Mouse (Mus musculus) left cerebral cortex, postnatal 10 days (tissue): ENCODE measurements around the gene Crebzf. TPM values are rescaled to one million over a fixed set of nuclear protein-coding genes. Genes with fewer than 3 reads are reported as not detected.

Experiments used
- DNase-seq, 2 experiments: peaks; one replicate each; pipeline ENCODE4 v3.0.0; 2021 to 2022; ENCODE audit warnings: low spot score in 2 of 2, mixed read lengths in 1 of 2; ENCODE audit errors: extremely low spot score in 1 of 2
- intact Hi-C: fragments of 180-260 bp; cut with DNase I; formaldehyde crosslinking; loops from one replicate; pipeline ENCODE4 v1.15.1; 2025
- total RNA-seq, 2 experiments: library from RNA; stranded (reverse); gene quantifications; 2 replicates each; pipeline ENCODE4 v1.2.3; 2021

Gene Crebzf
- 10 to 100 TPM; 72.9 to 78.2 TPM for total RNA-seq

GRCm38 (mm10) chr7:90442518-90443080 is at the start of gene Crebzf:
Gene Crebzf (plus strand): TSS chr7:90442729.
- peak; percentile 96 to 98 for DNase-seq
- intact Hi-C loops, result no loop called here

- DNase-seq, result no peak
- intact Hi-C loops, result no loop called here
Measured at GRCm38 (mm10) chr7:90395073-90395472, 47.5 kb upstream of the Crebzf start.

- intact Hi-C loops, result no loop called here
- DNase-seq, result no peak
Measured at GRCm38 (mm10) chr7:90395928-90396327, 46.6 kb upstream of the Crebzf start.

DNA sequence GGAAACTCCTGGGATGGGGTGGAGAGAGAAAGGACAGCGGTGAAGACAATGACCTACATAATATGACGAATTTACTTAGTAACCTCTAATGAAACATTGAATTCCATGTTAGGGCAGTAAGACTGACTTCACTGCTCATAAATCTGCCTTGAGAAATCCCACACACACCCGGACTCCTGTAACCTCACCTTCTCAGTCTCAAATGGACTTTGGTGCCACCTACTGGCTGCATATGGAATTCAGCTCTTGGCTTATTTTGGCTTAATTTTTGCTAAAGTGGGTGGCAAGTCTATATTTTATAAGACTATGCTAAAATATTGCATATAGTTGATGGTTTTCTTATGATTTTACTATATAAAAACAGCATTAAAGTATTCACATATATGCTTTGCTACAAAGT is 32.6 kb upstream of the Crebzf start:
- intact Hi-C loops, result loop anchor here (10.0 kb wide), 1 partner anchor 415 kb away; no protein-coding TSS in a partner anchor
- DNase-seq, result peak in 1 of 2 experiments; percentile 53

DNA sequence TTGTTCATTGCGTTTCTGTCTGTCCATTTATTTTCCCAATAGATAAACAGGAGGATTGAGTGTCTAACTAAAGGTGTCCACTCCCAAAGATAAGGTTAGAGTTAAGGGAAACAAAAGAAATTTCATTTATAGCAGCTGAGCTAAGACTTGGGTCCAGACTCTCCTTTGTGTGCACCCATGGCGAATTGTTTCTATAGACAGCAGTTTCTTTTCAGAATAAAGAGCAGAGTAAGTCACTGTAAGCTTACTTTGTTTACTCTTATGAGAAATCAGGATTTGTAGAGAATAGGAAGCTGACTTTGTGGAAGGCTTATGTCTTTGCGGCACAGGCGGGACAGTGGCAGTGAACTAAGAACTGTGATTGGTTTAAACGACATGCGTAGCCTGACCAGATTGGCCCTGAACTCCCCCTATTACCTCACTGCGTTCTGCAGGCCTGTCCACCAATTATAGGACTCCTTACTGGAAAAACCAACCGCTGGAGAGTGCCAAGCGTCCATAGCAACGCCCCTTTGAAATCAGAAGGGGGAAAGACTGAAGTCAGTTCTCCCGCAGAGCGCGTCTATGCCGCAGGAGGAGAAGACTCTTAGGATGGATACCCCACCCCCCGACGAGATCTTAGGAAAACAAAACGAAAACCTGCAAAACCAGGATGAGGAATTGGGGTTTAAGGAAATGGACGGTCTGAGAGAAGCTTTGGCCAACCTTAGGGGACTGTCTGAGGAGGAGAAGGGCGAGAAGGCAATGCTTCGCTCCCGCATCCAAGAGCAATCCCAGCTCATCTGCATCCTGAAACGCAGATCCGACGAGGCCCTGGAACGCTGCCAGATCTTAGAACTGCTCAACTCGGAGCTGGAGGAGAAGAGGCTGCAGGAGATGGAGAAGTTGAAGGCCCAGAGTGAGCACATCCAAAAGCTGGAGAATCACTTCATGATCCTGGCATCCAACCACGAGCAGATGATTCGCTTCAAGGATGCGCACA is 16.2 kb upstream of the Crebzf start, which contains the start of gene Ccdc89:
Gene Ccdc89 (plus strand): TSS at position 558 of the 982 bp plus-strand sequence.
- intact Hi-C loops, result no loop called here
- DNase-seq, result peak; percentile 87 to 91

DNA sequence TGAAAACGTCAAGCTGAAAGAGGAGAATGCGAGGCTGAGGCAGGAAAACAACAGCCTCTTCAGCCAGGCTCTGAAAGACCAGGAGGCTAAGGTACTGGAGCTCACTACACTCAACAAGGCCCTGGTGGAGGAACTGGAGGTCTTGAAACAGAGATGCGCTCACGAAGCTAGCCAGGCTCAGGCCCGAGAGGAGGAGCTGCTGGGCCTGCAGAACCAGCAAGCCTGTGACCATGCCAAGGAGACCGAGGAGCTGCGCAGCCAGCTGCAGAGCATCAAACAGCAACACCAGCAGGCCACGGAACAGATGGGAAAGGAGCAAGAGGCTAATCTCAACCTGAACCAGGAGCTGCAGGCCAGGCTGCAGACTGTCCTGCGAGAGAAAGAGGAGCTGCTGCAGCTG is 15.5 kb upstream of the Crebzf start:
- intact Hi-C loops, result no loop called here
- DNase-seq, result no peak

- no peak for DNase-seq
- intact Hi-C loops, result no loop called here
Measured at GRCm38 (mm10) chr7:90432221-90432620, 10.3 kb upstream of the Crebzf start.

- intact Hi-C loops, result no loop called here
- DNase-seq, result no peak
Measured at GRCm38 (mm10) chr7:90440044-90440443, 2.5 kb upstream of the Crebzf start.

DNA sequence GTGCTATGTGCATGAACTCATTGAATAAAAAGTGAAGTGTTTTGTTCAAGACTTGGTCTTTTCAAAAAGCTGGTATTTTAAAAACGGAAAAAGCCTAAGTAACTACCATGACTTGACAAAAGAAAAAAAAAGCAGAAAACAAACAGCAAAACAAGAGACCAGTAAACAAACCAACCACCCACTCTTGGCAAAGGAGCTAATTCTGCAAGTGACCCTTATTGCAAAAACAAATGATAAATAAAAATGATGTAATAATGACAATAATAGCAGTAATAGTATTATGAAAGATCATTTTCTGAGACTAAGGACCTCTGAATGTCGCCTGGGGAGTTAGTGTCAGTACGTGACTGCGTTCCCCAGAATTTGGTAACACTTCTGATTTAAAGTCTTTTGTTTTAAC is 459 bp upstream of the Crebzf start:
- DNase-seq, result no peak
- intact Hi-C loops, result no loop called here

DNA sequence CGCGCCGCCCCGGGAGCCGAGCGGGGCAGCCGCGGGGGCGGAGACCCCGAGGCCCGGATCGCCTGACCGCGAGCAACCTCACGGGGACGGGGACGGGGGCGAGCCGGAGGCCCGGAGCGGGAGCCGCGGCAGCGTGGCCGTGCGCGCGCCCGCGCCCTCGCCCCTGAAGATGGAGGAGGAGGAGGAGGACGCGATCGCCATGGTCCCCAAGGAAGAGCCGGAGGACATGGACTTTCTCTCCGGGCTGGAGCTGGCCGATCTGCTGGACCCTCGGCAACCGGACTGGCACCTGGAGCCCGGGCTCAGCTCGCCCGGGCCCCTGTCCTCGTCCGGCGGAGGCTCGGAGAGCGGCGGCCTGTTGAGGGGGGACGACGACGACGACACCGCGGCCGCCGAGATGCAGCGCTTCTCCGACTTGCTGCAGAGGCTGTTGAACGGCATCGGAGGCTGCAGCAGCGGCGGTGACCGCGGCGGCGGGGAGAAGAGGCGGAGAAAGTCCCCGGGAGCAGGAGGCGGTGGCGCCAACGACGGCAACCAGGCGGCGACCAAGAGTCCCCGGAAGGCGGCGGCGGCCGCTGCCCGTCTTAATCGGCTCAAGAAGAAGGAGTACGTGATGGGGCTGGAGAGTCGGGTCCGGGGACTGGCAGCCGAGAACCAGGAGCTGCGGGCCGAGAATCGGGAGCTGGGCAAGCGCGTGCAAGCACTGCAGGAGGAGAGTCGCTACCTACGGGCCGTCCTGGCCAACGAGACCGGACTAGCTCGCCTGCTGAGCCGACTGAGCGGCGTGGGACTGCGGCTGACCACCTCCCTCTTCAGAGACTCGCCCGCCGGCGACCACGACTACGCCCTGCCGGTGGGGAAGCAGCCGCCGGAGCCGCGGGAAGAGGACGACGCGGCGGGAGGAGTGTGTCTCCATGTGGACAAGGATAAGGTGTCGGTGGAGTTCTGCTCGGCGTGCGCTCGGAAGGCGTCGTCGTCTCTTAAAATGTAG is 867 bp downstream of the Crebzf start:
- intact Hi-C loops, result no loop called here

DNA sequence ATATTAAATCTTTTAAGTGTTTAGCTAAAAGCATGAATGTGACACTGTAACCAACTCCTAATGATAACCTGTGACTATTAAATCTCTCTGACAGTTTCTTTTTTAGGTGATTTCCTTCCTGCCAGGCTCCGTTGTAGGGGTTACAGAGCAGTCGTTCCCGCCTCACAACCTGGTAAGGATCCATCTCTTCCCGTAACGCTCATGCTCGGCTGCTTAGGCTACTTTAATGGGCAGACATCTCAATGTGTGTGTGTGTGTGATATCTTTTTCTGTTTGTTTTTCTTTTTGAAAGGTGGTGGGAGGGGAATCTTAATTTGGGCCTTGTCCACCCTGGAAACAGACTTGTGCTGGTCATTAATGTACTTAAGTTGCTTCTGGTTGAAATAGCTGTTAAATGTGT is 1.7 kb downstream of the Crebzf start:
- intact Hi-C loops, result no loop called here
- DNase-seq, result no peak

More for the DNA sequence above, 867 bp downstream of the Crebzf start:
- peak; percentile 54 to 89 for DNase-seq

GRCm38 (mm10) chr7:90456149-90456844 is 13.8 kb downstream of the Crebzf start:
- DNase-seq, result no peak
- intact Hi-C loops, result no loop called here

- intact Hi-C loops, result no loop called here
- peak; percentile 85 to 92 for DNase-seq
Measured at GRCm38 (mm10) chr7:90456845-90457468, 14.4 kb downstream of the Crebzf start, which contains the start of gene Tmem126a. Gene Tmem126a (minus strand): TSS chr7:90457229.

- DNase-seq, result no peak
- intact Hi-C loops, result no loop called here
Measured at GRCm38 (mm10) chr7:90457517-90457916, 15.0 kb downstream of the Crebzf start.

- DNase-seq, result no peak
- intact Hi-C loops, result no loop called here
Measured at GRCm38 (mm10) chr7:90460330-90460729, 17.8 kb downstream of the Crebzf start.

DNA sequence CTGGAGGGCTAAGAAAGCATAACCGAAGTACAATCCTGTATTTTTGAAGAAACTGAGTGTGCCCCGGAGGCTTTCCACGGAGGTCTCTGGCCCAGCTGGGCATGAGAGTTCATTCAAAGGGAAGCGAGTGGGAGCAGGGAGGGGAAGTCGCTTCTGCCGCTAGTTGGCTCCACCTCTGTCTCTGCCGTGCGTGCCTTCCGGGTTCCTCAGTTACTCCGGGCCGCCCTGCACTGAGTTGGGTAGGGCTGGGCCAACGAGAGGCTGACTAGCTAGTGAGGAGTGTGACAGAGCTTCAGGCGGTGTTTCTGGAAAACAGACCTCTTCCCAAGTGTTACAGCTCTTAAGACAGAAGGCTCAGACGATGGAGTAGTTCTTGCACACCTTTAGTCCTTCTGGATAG is 18.4 kb downstream of the Crebzf start:
- peak in 1 of 2 experiments; percentile 43 for DNase-seq
- intact Hi-C loops, result no loop called here

DNA sequence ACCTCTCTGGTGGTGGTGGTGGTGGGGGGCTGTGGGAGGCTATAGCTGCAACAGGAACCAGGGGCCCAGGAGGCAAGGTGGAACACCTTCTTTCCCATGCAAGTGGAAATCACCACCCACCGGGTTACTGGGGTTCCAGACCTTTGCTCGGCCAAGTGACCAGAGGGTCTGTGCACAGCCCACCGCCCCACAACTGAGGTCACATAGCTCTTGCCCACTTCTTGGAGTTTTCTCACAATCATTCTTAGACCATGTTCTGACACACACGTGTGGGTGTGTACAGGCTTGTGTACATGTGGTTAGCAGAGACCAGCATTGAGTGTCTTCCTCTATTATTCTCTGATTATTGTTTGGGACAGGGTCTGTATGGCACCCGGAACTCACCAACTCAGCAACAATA is 18.9 kb downstream of the Crebzf start:
- intact Hi-C loops, result no loop called here

DNA sequence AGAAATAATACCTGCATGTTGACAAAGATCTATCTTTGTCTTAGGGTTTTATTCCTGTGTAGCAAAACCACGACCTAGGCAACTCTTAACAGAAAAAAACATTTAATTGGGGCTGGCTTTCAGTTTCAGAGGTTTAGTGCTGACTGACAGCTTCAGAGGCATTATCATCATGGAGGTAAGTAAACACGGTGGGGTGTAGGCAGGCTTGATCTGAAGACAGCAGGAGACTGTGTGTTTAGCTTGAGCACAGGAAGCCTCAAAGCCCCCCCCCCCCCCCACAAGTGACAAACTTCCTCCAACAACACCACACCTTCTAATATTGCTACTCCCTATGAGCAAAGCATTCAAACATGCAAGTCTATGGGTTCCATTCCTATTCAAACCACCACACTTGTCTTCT is 31.0 kb downstream of the Crebzf start:
- intact Hi-C loops, result no loop called here
- DNase-seq, result no peak

More for the DNA sequence above, 18.9 kb downstream of the Crebzf start:
- no peak for DNase-seq
